Mouse (Mus musculus): Measurements from ENCODE around the gene Upk1a. TPM values are rescaled to one million over a fixed set of nuclear protein-coding genes. Genes with fewer than 3 reads are reported as not detected.

Gene Upk1a
- total RNA-seq, 2 experiments from 2014 or later: 0.83 TPM; not detected in 1

- ATAC-seq (replicated peaks; ENCODE audit: low FRiP score, low TSS enrichment, poor library complexity, severe bottlenecking): peak; percentile 84
Measured at GRCm38 (mm10) chr7:30607706-30608309, 4.8 kb downstream of the Upk1a start.

GRCm38 (mm10) chr7:30604944-30605343 lies 7.7 kb downstream of the Upk1a start:
- ATAC-seq (replicated peaks; ENCODE audit: low FRiP score, low TSS enrichment, poor library complexity, severe bottlenecking): no peak

GRCm38 (mm10) chr7:30604424-30604823 lies 8.2 kb downstream of the Upk1a start:
- ATAC-seq (replicated peaks; ENCODE audit: low FRiP score, low TSS enrichment, poor library complexity, severe bottlenecking): no peak

- no peak for ATAC-seq (replicated peaks; ENCODE audit: low FRiP score, low TSS enrichment, poor library complexity, severe bottlenecking)
Measured at GRCm38 (mm10) chr7:30602583-30602982, 10.1 kb downstream of the Upk1a start.

GRCm38 (mm10) chr7:30600651-30601050 lies 12.0 kb downstream of the Upk1a start:
- ATAC-seq (replicated peaks; ENCODE audit: low FRiP score, low TSS enrichment, poor library complexity, severe bottlenecking): no peak

GRCm38 (mm10) chr7:30599933-30600353 lies 12.7 kb downstream of the Upk1a start:
- ATAC-seq (replicated peaks; ENCODE audit: low FRiP score, low TSS enrichment, poor library complexity, severe bottlenecking): peak; percentile 99

GRCm38 (mm10) chr7:30598786-30599185 lies 13.9 kb downstream of the Upk1a start, which contains the start of gene Zbtb32:
TSS of gene Zbtb32 (minus strand) at chr7:30598909.
- no peak for ATAC-seq (replicated peaks; ENCODE audit: low FRiP score, low TSS enrichment, poor library complexity, severe bottlenecking)

GRCm38 (mm10) chr7:30596811-30597210 lies 15.8 kb downstream of the Upk1a start:
- no peak for ATAC-seq (replicated peaks; ENCODE audit: low FRiP score, low TSS enrichment, poor library complexity, severe bottlenecking)

- ATAC-seq (replicated peaks; ENCODE audit: low FRiP score, low TSS enrichment, poor library complexity, severe bottlenecking): no peak
Measured at GRCm38 (mm10) chr7:30596093-30596492, 16.6 kb downstream of the Upk1a start.

GRCm38 (mm10) chr7:30594510-30595024 lies 18.1 kb downstream of the Upk1a start:
- no peak for ATAC-seq (replicated peaks; ENCODE audit: low FRiP score, low TSS enrichment, poor library complexity, severe bottlenecking)

GRCm38 (mm10) chr7:30593579-30594509 lies 18.8 kb downstream of the Upk1a start:
- no peak for ATAC-seq (replicated peaks; ENCODE audit: low FRiP score, low TSS enrichment, poor library complexity, severe bottlenecking)

- ATAC-seq (replicated peaks; ENCODE audit: low FRiP score, low TSS enrichment, poor library complexity, severe bottlenecking): no peak
Measured at GRCm38 (mm10) chr7:30592772-30593423, 19.7 kb downstream of the Upk1a start.

- no peak for ATAC-seq (replicated peaks; ENCODE audit: low FRiP score, low TSS enrichment, poor library complexity, severe bottlenecking)
Measured at GRCm38 (mm10) chr7:30591605-30591951, 21.1 kb downstream of the Upk1a start.

GRCm38 (mm10) chr7:30590927-30591604 lies 21.6 kb downstream of the Upk1a start:
- no peak for ATAC-seq (replicated peaks; ENCODE audit: low FRiP score, low TSS enrichment, poor library complexity, severe bottlenecking)

GRCm38 (mm10) chr7:30589435-30590301 lies 23.0 kb downstream of the Upk1a start:
- ATAC-seq (replicated peaks; ENCODE audit: low FRiP score, low TSS enrichment, poor library complexity, severe bottlenecking): peak; percentile 34; the same call in 1 of the 2 replicates

GRCm38 (mm10) chr7:30588676-30589434 lies 23.8 kb downstream of the Upk1a start, which contains the start of gene Kmt2b:
TSS of gene Kmt2b (minus strand) at chr7:30588726.
- ATAC-seq (replicated peaks; ENCODE audit: low FRiP score, low TSS enrichment, poor library complexity, severe bottlenecking): peak; percentile 85

- no peak for ATAC-seq (replicated peaks; ENCODE audit: low FRiP score, low TSS enrichment, poor library complexity, severe bottlenecking)
Measured at GRCm38 (mm10) chr7:30587842-30588667, 24.6 kb downstream of the Upk1a start.
